Mouse (Mus musculus) intestine, postnatal 0 days (tissue): ENCODE data around the gene Olfr619. TPM values are rescaled to one million over a fixed set of nuclear protein-coding genes. Genes with fewer than 3 reads are reported as not detected.

ENCODE experiments used
- ATAC-seq: fragments of 200-750 bp; cut with Nextera tagmentation; 2 replicates; pipeline ENCODE4 v1.8.0; 2017; ENCODE audit warnings: mild to moderate bottlenecking, moderate TSS enrichment, moderate library complexity
- H3K27ac ChIP-seq: fragments of 300-500 bp; sonication (generic); 2 replicates; pipeline ENCODE4 v1.5.1; 2014; ENCODE audit warnings: mild to moderate bottlenecking, low read depth, low read length, moderate library complexity
- H3K27me3 ChIP-seq: fragments of 300-500 bp; sonication (generic); replicated peaks from 2 replicates; pipeline ENCODE4 v1.6.1; 2014; ENCODE audit warnings: low read length, mixed read lengths; ENCODE audit not compliant: control insufficient read depth, insufficient read depth
- H3K36me3 ChIP-seq: fragments of 300-500 bp; sonication (generic); 2 replicates; pipeline ENCODE4 v1.6.1; 2014; ENCODE audit warnings: mild to moderate bottlenecking, moderate library complexity; ENCODE audit not compliant: control insufficient read depth, insufficient read depth
- H3K4me1 ChIP-seq: fragments of 300-500 bp; sonication (generic); replicated peaks from 2 replicates; pipeline ENCODE4 v1.6.1; 2014; ENCODE audit warnings: antibody characterized with exemption, low read length, mixed read lengths; ENCODE audit not compliant: control insufficient read depth, insufficient read depth
- H3K4me2 ChIP-seq: fragments of 300-500 bp; sonication (generic); replicated peaks from 2 replicates; pipeline ENCODE4 v1.6.1; 2014; ENCODE audit warnings: low read depth, mild to moderate bottlenecking, moderate library complexity
- H3K4me3 ChIP-seq: fragments of 300-500 bp; sonication (generic); 2 replicates; pipeline ENCODE4 v1.5.1; 2014; ENCODE audit warnings: low read depth, low read length
- H3K9ac ChIP-seq: fragments of 300-500 bp; sonication (generic); 2 replicates; pipeline ENCODE4 v1.6.1; 2014; ENCODE audit warnings: mild to moderate bottlenecking, low read depth, low read length
- H3K9me3 ChIP-seq: fragments of 300-500 bp; sonication (generic); 2 replicates; pipeline ENCODE4 v1.6.1; 2016; ENCODE audit warnings: mixed run types; ENCODE audit not compliant: control insufficient read depth
- CTCF ChIP-seq: sonication (generic); IDR thresholded peaks from 2 replicates; pipeline ENCODE4 v1.5.1; 2016; ENCODE audit warnings: low read depth, mild to moderate bottlenecking, control low read depth, antibody characterized with exemption, moderate library complexity
- WGBS: fragments of 180-500 bp; shearing (Covaris S2); extraction: QIAGEN DNeasy Blood & Tissue Kit; methylation state at CpG from one replicate; pipeline ENCODE4 v1.1.7; 2014; 5-methylcytosine and 5-hydroxymethylcytosine counted together
- polyA plus RNA-seq: library from polyadenylated mRNA; unstranded; fragments of >200 nt; fragmentation: Nextera tagmentation; extraction: Ambion mirVana; gene quantifications from 2 replicates; pipeline ENCODE4 v1.2.1, GENCODE M21; 2015

The Olfr619 gene
- not detected in 2 replicates for polyA plus RNA-seq

DNA sequence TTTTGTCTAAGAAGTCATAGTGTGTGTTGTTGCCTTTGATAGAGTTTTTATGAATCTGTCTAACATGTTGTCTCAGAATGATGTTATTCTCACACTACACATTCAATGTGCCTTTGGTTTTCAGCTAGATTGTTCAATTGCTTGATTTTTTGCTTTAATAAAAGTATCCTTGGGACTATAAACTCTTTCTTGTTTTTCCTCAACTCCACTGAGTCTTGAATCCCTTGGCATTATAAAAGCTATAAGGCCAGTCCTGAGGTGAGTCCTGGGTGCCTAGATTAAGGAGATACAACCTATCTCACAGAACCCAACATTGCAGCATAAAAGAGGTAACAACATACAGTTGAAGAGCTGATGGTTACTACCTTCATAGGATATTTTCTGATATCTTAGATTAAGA, at the start of gene Olfr619:
Gene Olfr619, plus strand, starts transcription at position 301 of the 400 bp plus-strand sequence.
- no peak within 1 kb of the TSS for H3K4me3 ChIP-seq
- no peak within 1 kb of the TSS for H3K9ac ChIP-seq
- ATAC-seq = no peak
- no peaks in the 10 kb centered on the region for H3K9me3 ChIP-seq
- no peaks in the 10 kb centered on the region for H3K4me1 ChIP-seq
- H3K4me2 ChIP-seq = no peak within 1 kb of the TSS
- H3K27ac ChIP-seq = no peak within 1 kb of the TSS
- no peaks in the 10 kb centered on the region for H3K36me3 ChIP-seq
- TF ChIP-seq CTCF = no peak
- H3K27me3 ChIP-seq = no peaks in the 10 kb centered on the region

DNA sequence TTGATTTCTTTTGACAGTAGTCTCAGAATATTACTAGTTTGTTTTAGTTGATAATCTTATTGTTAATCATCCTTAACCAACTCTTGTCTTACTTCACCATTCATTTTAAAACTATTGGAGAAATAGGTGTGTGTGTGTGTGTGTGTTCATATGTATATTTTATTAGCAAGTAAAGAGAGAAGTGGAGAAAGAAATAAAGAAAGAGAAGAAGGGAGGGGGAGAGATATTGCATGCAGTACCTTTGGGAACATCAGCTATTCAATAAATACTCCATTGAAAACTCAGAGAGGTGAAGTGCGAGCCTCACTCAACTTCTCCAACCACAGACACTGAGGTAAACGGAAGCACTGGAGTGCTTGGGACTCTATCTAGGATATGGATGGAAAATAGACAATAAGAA, 44.6 kb upstream of the Olfr619 start, which contains the start of gene Olfr615:
Gene Olfr615, plus strand, starts transcription at position 301 of the 400 bp plus-strand sequence.
- no peak within 1 kb of the TSS for H3K27ac ChIP-seq
- no peaks in the 10 kb centered on the region for H3K9me3 ChIP-seq

DNA sequence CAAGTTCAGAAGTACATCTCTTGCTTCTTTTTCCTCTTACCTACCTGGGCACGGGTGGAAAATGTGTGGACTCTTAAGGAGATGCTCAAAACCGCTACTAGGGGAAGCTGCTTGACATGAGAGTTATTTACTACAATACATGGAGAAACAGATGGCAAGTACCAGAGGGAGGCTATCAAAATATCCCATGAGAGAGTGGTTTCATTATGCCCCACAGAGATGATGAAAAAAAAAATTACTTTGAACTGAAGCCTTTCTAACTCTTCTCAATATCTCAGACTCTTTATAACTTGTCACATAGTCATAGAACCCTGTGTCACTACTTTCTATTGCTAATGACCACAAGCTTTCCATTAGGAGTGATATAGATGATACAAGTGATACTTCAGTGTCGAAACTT, 31.3 kb upstream of the Olfr619 start, which contains the start of gene Olfr616:
Gene Olfr616, minus strand, starts transcription at position 101 of the 400 bp plus-strand sequence.
- Histone ChIP-seq H3K9ac (no peak within 1 kb of the TSS), H3K4me2 (no peak within 1 kb of the TSS), H3K27ac (no peak within 1 kb of the TSS), H3K4me3 (no peak within 1 kb of the TSS), H3K4me1 (no peaks in the 10 kb centered on the region), H3K27me3 (no peaks in the 10 kb centered on the region), H3K9me3 (no peaks in the 10 kb centered on the region), H3K36me3 (no peaks in the 10 kb centered on the region)
- TF ChIP-seq CTCF = no peak
- 84% methylated on average over 3 of the region's 3 CpGs for WGBS
- ATAC-seq = no peak

More for the DNA sequence above, 44.6 kb upstream of the Olfr619 start, which contains the start of gene Olfr615:
- H3K4me2 ChIP-seq = no peak within 1 kb of the TSS
- H3K9ac ChIP-seq = no peak within 1 kb of the TSS
- H3K36me3 ChIP-seq = no peaks in the 10 kb centered on the region
- ATAC-seq = no peak
- H3K27me3 ChIP-seq = no peaks in the 10 kb centered on the region
- H3K4me1 ChIP-seq = no peaks in the 10 kb centered on the region
- H3K4me3 ChIP-seq = no peak within 1 kb of the TSS
- WGBS = 83% methylated on average over 2 of the region's 2 CpGs
- no peak for TF ChIP-seq CTCF

- Histone ChIP-seq H3K4me1 (no peaks in the 10 kb centered on the region), H3K27me3 (no peaks in the 10 kb centered on the region), H3K4me2 (no peak within 1 kb of the TSS), H3K9ac (no peak within 1 kb of the TSS), H3K4me3 (no peak within 1 kb of the TSS), H3K9me3 (no peaks in the 10 kb centered on the region), H3K27ac (no peak within 1 kb of the TSS), H3K36me3 (no peaks in the 10 kb centered on the region)
- TF ChIP-seq CTCF = no peak
- no peak for ATAC-seq
- WGBS = 89% methylated on average over 1 of the region's 1 CpGs
These were observed 27.6 kb upstream of the Olfr619 start, which contains the start of gene Olfr617 for GRCm38 (mm10) chr7:103572761-103573160. Gene Olfr617 (plus strand): TSS chr7:103573061.

DNA sequence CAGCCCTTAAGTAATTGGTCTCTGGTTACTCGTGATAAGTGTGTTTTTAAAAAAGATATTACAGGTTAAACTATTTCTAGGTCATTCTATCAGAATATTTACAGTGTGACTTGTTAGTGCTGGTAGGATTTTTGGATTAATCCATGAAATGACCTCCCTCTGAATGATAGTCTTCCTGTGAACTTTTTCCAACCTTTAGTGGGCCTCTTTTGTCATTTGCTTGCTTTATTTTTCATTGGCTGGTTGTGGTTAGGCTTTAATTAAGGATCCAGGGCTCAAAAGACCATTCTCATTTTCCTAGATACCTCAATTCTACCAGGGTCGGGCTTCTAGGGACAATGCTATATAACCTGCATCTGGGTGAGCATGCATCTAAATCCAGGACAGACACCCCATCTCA, 10.6 kb upstream of the Olfr619 start, which contains the start of gene Olfr618:
Gene Olfr618, plus strand, starts transcription at position 301 of the 400 bp plus-strand sequence.
- no peak for TF ChIP-seq CTCF
- Histone ChIP-seq H3K4me1 (no peaks in the 10 kb centered on the region), H3K27me3 (no peaks in the 10 kb centered on the region), H3K27ac (no peak within 1 kb of the TSS), H3K9ac (no peak within 1 kb of the TSS), H3K9me3 (no peaks in the 10 kb centered on the region), H3K4me2 (no peak within 1 kb of the TSS), H3K36me3 (no peaks in the 10 kb centered on the region), H3K4me3 (no peak within 1 kb of the TSS)
- ATAC-seq = no peak
- 55% methylated on average over 2 of the region's 2 CpGs for WGBS

GRCm38 (mm10) chr7:103607425-103607824, 7.0 kb downstream of the Olfr619 start:
- no peak for TF ChIP-seq CTCF
- no peak overlapping the region for H3K9ac ChIP-seq
- H3K36me3 ChIP-seq = no peaks in the 10 kb centered on the region
- no peaks in the 10 kb centered on the region for H3K4me1 ChIP-seq
- H3K4me3 ChIP-seq = no peak overlapping the region
- 70% methylated on average over 2 of the region's 2 CpGs for WGBS
- no peak for ATAC-seq
- no peaks in the 10 kb centered on the region for H3K9me3 ChIP-seq
- H3K27me3 ChIP-seq = no peaks in the 10 kb centered on the region
- H3K27ac ChIP-seq = no peak overlapping the region
- no peak overlapping the region for H3K4me2 ChIP-seq
